Mouse (Mus musculus) myocyte (in vitro differentiated cells): ENCODE results near the gene Hc.

ENCODE experiments used
- POLR2A ChIP-seq: IDR thresholded peaks from one replicate; pipeline ENCODE4 v1.6.1; 2011; ENCODE audit warnings: low read depth, mild to moderate bottlenecking, control low read depth, moderate library complexity; ENCODE audit not compliant: insufficient read length
- USF1 ChIP-seq: IDR thresholded peaks from one replicate; pipeline ENCODE4 v1.6.1; 2011; ENCODE audit warnings: low read depth, mild to moderate bottlenecking, control low read depth, moderate library complexity

DNA sequence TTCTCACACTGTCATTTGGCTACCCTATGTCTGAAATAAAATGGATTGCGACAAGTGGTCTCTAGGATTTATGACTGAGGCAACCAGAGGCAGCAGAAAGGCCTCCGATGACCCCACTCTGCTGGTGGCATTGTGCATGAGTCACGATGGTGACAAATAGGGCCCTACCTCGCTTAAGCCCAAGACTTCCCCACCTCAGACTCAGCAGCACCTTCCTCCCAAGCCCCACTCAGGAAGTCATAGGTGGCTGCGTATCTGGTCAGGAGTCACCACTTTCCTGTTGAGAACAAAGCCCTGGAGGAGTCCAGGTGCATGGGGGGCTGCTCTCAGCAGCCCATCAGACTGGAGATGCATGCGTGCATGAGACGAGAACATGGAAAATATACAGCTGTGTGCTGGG is 102.7 kb downstream of the Hc start:
- no peak for TF ChIP-seq POLR2A
- no peak for TF ChIP-seq USF1
